Mouse (Mus musculus): ENCODE data around the gene Stoml2. TPM values are rescaled to one million over a fixed set of nuclear protein-coding genes. Genes with fewer than 3 reads are reported as not detected.
A peak's percentile ranks its signal among the peaks of the same experiment; 100 is the strongest.

Stoml2 gene
- total and polyA plus RNA-seq, 3 experiments = 391 to 480 TPM; not detected in 1

DNA sequence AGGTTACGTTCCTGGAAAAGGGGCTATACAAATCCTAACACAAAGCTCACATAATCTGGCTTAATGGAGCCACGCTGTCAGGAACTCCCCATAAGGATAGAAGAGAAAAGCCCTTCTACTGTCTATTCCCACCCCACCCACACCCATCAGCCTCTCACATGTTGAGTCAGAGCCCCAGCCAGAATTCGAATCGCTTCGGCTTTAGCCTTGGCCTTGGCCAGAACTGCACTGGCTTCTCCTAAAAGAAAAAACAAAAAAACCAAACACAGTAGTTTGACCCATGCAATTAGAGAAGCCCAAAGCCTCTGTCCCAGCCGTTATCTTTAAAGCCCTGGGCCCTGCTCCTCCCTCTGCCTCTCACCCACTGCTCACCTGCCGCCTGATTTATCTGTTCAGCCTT is 2.4 kb downstream of the Stoml2 start:
- H3K4me1 ChIP-seq (ENCODE audit: control insufficient read depth in 1 of 2, insufficient read depth in 2 of 2, low read length in 2 of 2) = peaks cover 4 to 18% of the 10 kb centered on the region in 2 experiments; a peak in 3 of 4 replicates
- no peak overlapping the region for H3K4me3 ChIP-seq (ENCODE audit: control insufficient read depth in 1 of 2, insufficient read depth in 1 of 2, low read depth in 2 of 2, low read length in 2 of 2)
- H3K36me3 ChIP-seq (ENCODE audit: control insufficient read depth in 1 of 2, insufficient read depth in 2 of 2, low read length in 2 of 2) = peaks cover 1 to 7% of the 10 kb centered on the region in 2 experiments; a peak in 3 of 4 replicates
- H3K27ac ChIP-seq (ENCODE audit: control insufficient read depth, low read depth, low read length) = no peak overlapping the region
- no peaks in the 10 kb centered on the region for H3K27me3 ChIP-seq (ENCODE audit: control insufficient read depth in 1 of 2, insufficient read depth in 2 of 2, low read length in 2 of 2)
- no peaks in the 10 kb centered on the region for H3K9me3 ChIP-seq (replicated peaks; ENCODE audit: insufficient read depth, low read length)
- TF ChIP-seq POLR2AphosphoS2 (IDR thresholded peaks at IDR 0.05; ENCODE audit: low read length) = no peak
- no peak for TF ChIP-seq GATA1 (IDR thresholded peaks at IDR 0.05; ENCODE audit: low read depth, low read length)
- TF ChIP-seq GABPA (IDR thresholded peaks at IDR 0.05; ENCODE audit: low read depth, low read length) = no peak
- no peak for TF ChIP-seq CTCF (IDR thresholded peaks at IDR 0.05 in 2 of 3, conservative IDR thresholded peaks at IDR 0.05 in 1 of 3; ENCODE audit: control insufficient read depth in 1 of 3, insufficient read depth in 1 of 3, low read depth in 2 of 3, low read length in 3 of 3, poor library complexity in 1 of 3, severe bottlenecking in 1 of 3)
- TF ChIP-seq EP300 (IDR thresholded peaks at IDR 0.05; ENCODE audit: low read depth in 1 of 2, low read length in 2 of 2) = no peak
- TF ChIP-seq MEF2A (IDR thresholded peaks at IDR 0.05; ENCODE audit: extremely low read depth, insufficient replicate concordance, low read depth, low read length, poor library complexity, severe bottlenecking) = no peak
- no peak for TF ChIP-seq RCOR1 (IDR thresholded peaks at IDR 0.05; ENCODE audit: low read depth, low read length)
- TF ChIP-seq KAT2A (conservative IDR thresholded peaks at IDR 0.05; ENCODE audit: low read depth, low read length) = no peak
- TF ChIP-seq BHLHE40 (IDR thresholded peaks at IDR 0.05; ENCODE audit: borderline replicate concordance, low read depth, low read length) = no peak
- no peak for TF ChIP-seq ZKSCAN1 (IDR thresholded peaks at IDR 0.05; ENCODE audit: low read depth, low read length)
- TF ChIP-seq ZMIZ1 (IDR thresholded peaks at IDR 0.05; ENCODE audit: low read depth, low read length) = no peak
- H3K79me2 ChIP-seq (ENCODE audit: control insufficient read depth, insufficient read depth, low read length, poor library complexity) = peaks cover 25% of the 10 kb centered on the region
- no peak overlapping the region for H3K9ac ChIP-seq (ENCODE audit: control insufficient read depth, low read depth, low read length, poor library complexity, severe bottlenecking)
- no peak for DNase-seq (ENCODE audit: low read depth, low spot score)

DNA sequence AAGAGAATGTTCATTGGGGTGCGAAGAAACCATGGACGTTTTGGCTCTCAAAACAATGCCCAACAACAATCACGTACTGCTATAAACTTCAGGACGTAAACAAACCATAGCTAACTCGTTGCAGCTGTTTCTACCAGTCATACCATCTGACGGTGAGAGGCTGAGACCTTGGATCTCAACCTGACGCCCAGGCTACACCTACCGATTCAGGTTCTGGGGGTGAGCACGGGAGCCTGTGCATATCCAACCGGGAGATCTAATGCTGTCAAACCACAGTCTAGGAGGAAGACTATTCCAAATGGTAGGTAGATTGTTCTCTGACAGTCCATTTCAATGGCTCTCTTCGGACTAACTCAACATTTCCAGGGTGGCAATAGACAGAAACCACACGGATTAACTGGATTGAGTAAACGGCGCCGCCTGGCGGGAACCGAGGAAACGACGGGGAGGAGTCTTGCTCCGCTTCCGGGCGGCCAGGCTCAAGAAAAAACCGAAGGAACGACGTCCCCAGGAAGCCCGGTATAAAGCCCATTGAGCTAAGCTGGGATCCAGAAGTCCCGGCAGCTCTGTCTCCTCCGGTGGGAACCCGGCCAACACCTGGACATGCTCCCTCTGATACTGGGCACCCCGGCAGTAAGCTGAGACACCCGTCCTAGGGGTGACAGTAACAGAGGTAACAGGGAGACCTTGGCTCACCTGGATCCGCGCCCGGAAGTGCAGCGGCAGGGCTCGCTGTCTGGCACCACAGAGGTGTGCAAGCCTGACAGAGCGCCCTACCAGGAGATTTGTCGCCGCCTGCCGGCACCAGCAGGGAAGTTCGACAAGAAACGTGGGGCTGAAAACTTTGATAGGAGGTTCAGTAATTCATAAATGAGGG is 6.2 kb downstream of the Stoml2 start, which contains the start of gene Pigo:
Pigo (minus strand) TSS at position 736 of the 877 bp plus-strand sequence.
- peaks cover 1 to 13% of the 10 kb centered on the region in 2 experiments; a peak in 3 of 4 replicates for H3K4me1 ChIP-seq (ENCODE audit: control insufficient read depth in 1 of 2, insufficient read depth in 2 of 2, low read length in 2 of 2)
- peak within 1 kb of the TSS; percentile 68 to 79 for H3K4me3 ChIP-seq (ENCODE audit: control insufficient read depth in 1 of 2, insufficient read depth in 1 of 2, low read depth in 2 of 2, low read length in 2 of 2)
- H3K36me3 ChIP-seq (ENCODE audit: control insufficient read depth in 1 of 2, insufficient read depth in 2 of 2, low read length in 2 of 2) = peaks cover 1 to 5% of the 10 kb centered on the region in 2 experiments; a peak in 3 of 4 replicates
- no peaks in the 10 kb centered on the region for H3K27me3 ChIP-seq (ENCODE audit: control insufficient read depth in 1 of 2, insufficient read depth in 2 of 2, low read length in 2 of 2)
- peaks cover 17% of the 10 kb centered on the region for H3K79me2 ChIP-seq (ENCODE audit: control insufficient read depth, insufficient read depth, low read length, poor library complexity)
- H3K9ac ChIP-seq (ENCODE audit: control insufficient read depth, low read depth, low read length, poor library complexity, severe bottlenecking) = peak within 1 kb of the TSS; percentile 89
- no peaks in the 10 kb centered on the region for H3K9me3 ChIP-seq (replicated peaks; ENCODE audit: insufficient read depth, low read length)
- H3K27ac ChIP-seq (ENCODE audit: control insufficient read depth, low read depth, low read length) = peak within 1 kb of the TSS; percentile 91
- peak; percentile 95 for DNase-seq (ENCODE audit: low read depth, low spot score)
- TF ChIP-seq POLR2A (IDR thresholded peaks at IDR 0.05; ENCODE audit: control insufficient read depth in 1 of 2, insufficient read depth in 1 of 2, low read depth in 1 of 2, low read length in 2 of 2, poor library complexity in 1 of 2) = peak; percentile 78 to 93
- TF ChIP-seq BHLHE40 (IDR thresholded peaks at IDR 0.05; ENCODE audit: borderline replicate concordance, low read depth, low read length) = no peak
- TF ChIP-seq MYB (IDR thresholded peaks at IDR 0.05; ENCODE audit: low read depth, low read length) = no peak
- no peak for TF ChIP-seq MAX (IDR thresholded peaks at IDR 0.05; ENCODE audit: low read length)
- TF ChIP-seq JUND (IDR thresholded peaks at IDR 0.05; ENCODE audit: low read depth, low read length) = no peak
- no peak for TF ChIP-seq MYC (IDR thresholded peaks at IDR 0.05; ENCODE audit: low read depth, low read length)
- TF ChIP-seq GATA1 (IDR thresholded peaks at IDR 0.05; ENCODE audit: low read depth, low read length) = no peak
- TF ChIP-seq GABPA (IDR thresholded peaks at IDR 0.05; ENCODE audit: low read depth, low read length) = no peak; the same call in 1 of the 2 replicates
- no peak; the same call in 1 of the 2 replicates for TF ChIP-seq KAT2A (conservative IDR thresholded peaks at IDR 0.05; ENCODE audit: low read depth, low read length)
- TF ChIP-seq ZC3H11A (IDR thresholded peaks at IDR 0.05; ENCODE audit: low read depth, low read length) = peak; percentile 1; the same call in 1 of the 2 replicates
- TF ChIP-seq ETS1 (IDR thresholded peaks at IDR 0.05; ENCODE audit: low read depth, low read length) = no peak
- no peak for TF ChIP-seq RCOR1 (IDR thresholded peaks at IDR 0.05; ENCODE audit: low read depth, low read length)
- peak; percentile 92; the same call in 1 of the 2 replicates for TF ChIP-seq POLR2AphosphoS2 (IDR thresholded peaks at IDR 0.05; ENCODE audit: low read length)
- no peak for TF ChIP-seq POLR2AphosphoS5 (IDR thresholded peaks at IDR 0.05; ENCODE audit: borderline replicate concordance, low read depth, low read length)
- peak; percentile 76 for TF ChIP-seq MXI1 (IDR thresholded peaks at IDR 0.05; ENCODE audit: low read depth, low read length)
- TF ChIP-seq E2F4 (IDR thresholded peaks at IDR 0.05; ENCODE audit: borderline replicate concordance, low read depth, low read length) = no peak
- peak; percentile 38; the same call in 1 of the 2 replicates for TF ChIP-seq TBP (IDR thresholded peaks at IDR 0.05; ENCODE audit: low read depth, low read length)
- TF ChIP-seq USF1 (IDR thresholded peaks at IDR 0.05; ENCODE audit: low read depth, low read length) = no peak
- no peak for TF ChIP-seq MEF2A (IDR thresholded peaks at IDR 0.05; ENCODE audit: extremely low read depth, insufficient replicate concordance, low read depth, low read length, poor library complexity, severe bottlenecking)
- peak; percentile 87 for TF ChIP-seq ELF1 (IDR thresholded peaks at IDR 0.05; ENCODE audit: low read depth, low read length)
- TF ChIP-seq ZKSCAN1 (IDR thresholded peaks at IDR 0.05; ENCODE audit: low read depth, low read length) = no peak
- peak; percentile 24; the same call in 1 of the 2 replicates for TF ChIP-seq TCF12 (IDR thresholded peaks at IDR 0.05; ENCODE audit: low read depth, low read length)
- no peak for TF ChIP-seq USF2 (IDR thresholded peaks at IDR 0.05; ENCODE audit: borderline replicate concordance in 1 of 2, insufficient read depth in 1 of 2, low read depth in 1 of 2, low read length in 2 of 2)
- TF ChIP-seq SMC3 (IDR thresholded peaks at IDR 0.05; ENCODE audit: low read depth, low read length) = peak; percentile 52

Measured in MEL (cell line).